Mouse (Mus musculus) bone marrow, adult 2 months (tissue): ENCODE measurements around the gene Tpx2.

Experiments
- CTCF ChIP-seq: fragments of 200-500 bp; IDR thresholded peaks from 2 replicates; pipeline ENCODE4 v1.5.1; 2011; ENCODE audit warnings: low read length, control low read depth; ENCODE audit not compliant: control insufficient read depth, insufficient read depth
- POLR2A ChIP-seq: fragments of 200-500 bp; IDR thresholded peaks from 2 replicates; pipeline ENCODE4 v1.6.1; 2011; ENCODE audit warnings: low read depth, mild to moderate bottlenecking, control low read depth, low read length, borderline replicate concordance; ENCODE audit not compliant: control insufficient read depth

GRCm38 (mm10) chr2:152939846-152940245, 92.1 kb downstream of the Tpx2 start:
- TF ChIP-seq CTCF (peak; percentile 95), POLR2A (no peak)
